Mouse (Mus musculus) liver, embryonic 11.5 days (tissue): Measurements from ENCODE around the gene Glce. TPM values are rescaled to one million over a fixed set of nuclear protein-coding genes. Genes with fewer than 3 reads are reported as not detected.
A peak's percentile ranks its signal among the peaks of the same experiment; 100 is the strongest.

Source experiments
- ATAC-seq: fragments of 200-750 bp; cut with Nextera tagmentation; replicated peaks from 2 replicates; pipeline ENCODE4 v1.8.0; 2017; ENCODE audit warnings: moderate number of reproducible peaks, mild to moderate bottlenecking, moderate TSS enrichment, moderate library complexity; ENCODE audit not compliant: low FRiP score
- DNase-seq: peaks from one replicate; pipeline ENCODE4 v3.0.0-alpha.2; 2017; ENCODE audit warnings: low spot score
- H3K27ac ChIP-seq: fragments of 300-500 bp; sonication (generic); 2 replicates; pipeline ENCODE4 v1.5.1; 2014; ENCODE audit warnings: mild to moderate bottlenecking, low read depth, low read length, control low read depth
- H3K27me3 ChIP-seq: fragments of 300-500 bp; sonication (generic); replicated peaks from 2 replicates; pipeline ENCODE4 v1.6.1; 2014; ENCODE audit warnings: low read length, mixed read lengths; ENCODE audit not compliant: control insufficient read depth, insufficient read depth
- H3K36me3 ChIP-seq: fragments of 300-500 bp; sonication (generic); 2 replicates; pipeline ENCODE4 v1.6.1; 2014; ENCODE audit warnings: mild to moderate bottlenecking, low read length, moderate library complexity, mixed read lengths; ENCODE audit not compliant: control insufficient read depth, insufficient read depth
- H3K4me1 ChIP-seq: fragments of 300-500 bp; sonication (generic); replicated peaks from 2 replicates; pipeline ENCODE4 v1.6.1; 2014; ENCODE audit warnings: low read length, mixed read lengths; ENCODE audit not compliant: control insufficient read depth, insufficient read depth
- H3K4me2 ChIP-seq: fragments of 300-500 bp; sonication (generic); 2 replicates; pipeline ENCODE4 v1.6.1; 2014; ENCODE audit warnings: mild to moderate bottlenecking, control low read depth, moderate library complexity
- H3K4me3 ChIP-seq: fragments of 300-500 bp; sonication (generic); 2 replicates; pipeline ENCODE4 v1.5.1; 2014; ENCODE audit warnings: low read depth, low read length, control low read depth
- H3K9ac ChIP-seq: fragments of 300-500 bp; sonication (generic); 2 replicates; pipeline ENCODE4 v1.6.1; 2014; ENCODE audit warnings: low read depth, low read length, control low read depth
- H3K9me3 ChIP-seq: fragments of 300-500 bp; sonication (generic); 2 replicates; pipeline ENCODE4 v1.6.1; 2016; ENCODE audit warnings: low read length, inconsistent platforms, mixed read lengths; ENCODE audit not compliant: control insufficient read depth
- WGBS: fragments of 180-500 bp; shearing (Covaris S2); extraction: QIAGEN DNeasy Blood & Tissue Kit; methylation state at CpG from one replicate; pipeline ENCODE4 v1.1.7; 2014; 5-methylcytosine and 5-hydroxymethylcytosine counted together
- polyA plus RNA-seq: library from polyadenylated mRNA; unstranded; fragments of >200 nt; fragmentation: Nextera tagmentation; extraction: Ambion mirVana; gene quantifications from 2 replicates; pipeline ENCODE4 v1.2.1, GENCODE M21; 2014

Glce gene
- polyA plus RNA-seq, 1 experiment from 2014 or later = 13.5 TPM

- Histone ChIP-seq H3K9ac (no peak overlapping the region), H3K27me3 (peaks cover 9% of the 10 kb centered on the region), H3K9me3 (no peaks in the 10 kb centered on the region), H3K4me3 (no peak overlapping the region), H3K4me2 (no peak overlapping the region), H3K36me3 (no peaks in the 10 kb centered on the region), H3K4me1 (no peaks in the 10 kb centered on the region), H3K27ac (no peak overlapping the region)
- no peak for ATAC-seq
- no peak for DNase-seq
- WGBS = 86% methylated on average over 3 of the region's 3 CpGs
These were observed 90.2 kb downstream of the Glce start for GRCm38 (mm10) chr9:62032206-62032605.

- H3K4me3 ChIP-seq = no peak overlapping the region
- no peak for DNase-seq
- no peaks in the 10 kb centered on the region for H3K9me3 ChIP-seq
- H3K36me3 ChIP-seq = no peaks in the 10 kb centered on the region
- no peak overlapping the region for H3K9ac ChIP-seq
- no peak overlapping the region for H3K27ac ChIP-seq
- no peak for ATAC-seq
- no peak overlapping the region for H3K4me2 ChIP-seq
- no peaks in the 10 kb centered on the region for H3K4me1 ChIP-seq
- H3K27me3 ChIP-seq = peaks cover 31% of the 10 kb centered on the region
- WGBS = 50% methylated on average over 3 of the region's 3 CpGs
These were observed 94.4 kb downstream of the Glce start for GRCm38 (mm10) chr9:62028072-62028471.

DNA sequence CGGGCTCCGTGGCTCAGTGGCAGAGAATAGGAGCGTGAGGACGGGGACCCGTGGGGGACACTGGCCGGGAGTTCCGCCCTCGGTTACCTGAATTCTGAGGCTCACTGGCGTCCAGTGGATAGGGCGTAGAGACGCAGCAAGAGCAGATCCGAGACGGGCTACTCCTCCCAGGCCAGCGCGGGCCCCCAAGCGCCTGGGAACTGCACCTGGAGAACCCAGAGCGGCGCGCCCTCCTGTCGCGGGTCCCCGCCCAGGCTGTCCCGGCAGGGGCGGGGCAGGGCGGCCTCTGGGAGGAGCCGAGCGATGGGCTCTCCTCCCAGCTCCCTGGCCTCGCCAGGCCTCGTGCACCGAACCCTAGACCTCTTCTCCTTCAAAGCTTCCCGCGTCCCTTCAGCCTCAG is 95.9 kb downstream of the Glce start, which contains the start of gene Paqr5:
Gene Paqr5, minus strand, starts transcription at position 257 of the 400 bp plus-strand sequence.
- 0 out of 2 replicates have a peak within 1 kb of the TSS, but pooled peaks have one; percentile 9 for H3K9ac ChIP-seq
- under 1% methylated on average over 32 of the region's 32 CpGs for WGBS
- peak; percentile 55 for DNase-seq
- peaks cover 31% of the 10 kb centered on the region for H3K27me3 ChIP-seq
- H3K4me2 ChIP-seq = peak within 1 kb of the TSS; percentile 77
- no peaks in the 10 kb centered on the region for H3K9me3 ChIP-seq
- H3K27ac ChIP-seq = no peak within 1 kb of the TSS
- peak within 1 kb of the TSS; percentile 53 for H3K4me3 ChIP-seq
- ATAC-seq = peak; percentile 76
- no peaks in the 10 kb centered on the region for H3K4me1 ChIP-seq
- no peaks in the 10 kb centered on the region for H3K36me3 ChIP-seq

GRCm38 (mm10) chr9:62025056-62025455 is 97.4 kb downstream of the Glce start:
- Histone ChIP-seq H3K9me3 (no peaks in the 10 kb centered on the region), H3K36me3 (no peaks in the 10 kb centered on the region), H3K9ac (no peak overlapping the region), H3K4me2 (no peak overlapping the region), H3K4me1 (no peaks in the 10 kb centered on the region), H3K27ac (no peak overlapping the region), H3K4me3 (no peak overlapping the region), H3K27me3 (peaks cover 28% of the 10 kb centered on the region)
- ATAC-seq (no peak), DNase-seq (no peak)
- WGBS = 52% methylated on average over 5 of the region's 5 CpGs

DNA sequence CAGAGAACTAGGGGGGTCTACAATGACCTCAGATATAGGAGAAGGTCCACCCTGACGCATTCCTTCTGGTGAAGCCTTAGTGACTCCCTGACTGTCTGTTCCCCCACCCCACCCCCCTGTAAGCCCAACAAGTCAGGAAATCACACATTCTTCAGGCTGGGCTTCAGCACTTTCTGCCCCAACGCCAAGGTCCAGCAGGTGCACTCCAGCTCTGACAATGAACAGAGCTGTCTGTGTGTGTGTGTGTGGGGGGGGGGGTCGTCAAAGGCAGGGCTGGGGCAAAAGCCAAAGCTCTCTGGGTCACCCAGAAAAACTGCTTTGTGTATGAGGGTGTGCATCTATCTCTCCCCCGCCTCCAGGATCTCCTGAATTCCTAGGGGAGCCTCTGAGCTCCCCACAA is 98.6 kb downstream of the Glce start:
- Histone ChIP-seq H3K4me3 (no peak overlapping the region), H3K9me3 (no peaks in the 10 kb centered on the region), H3K27ac (no peak overlapping the region), H3K4me1 (no peaks in the 10 kb centered on the region), H3K9ac (no peak overlapping the region), H3K36me3 (no peaks in the 10 kb centered on the region), H3K4me2 (no peak overlapping the region), H3K27me3 (peaks cover 25% of the 10 kb centered on the region)
- ATAC-seq (no peak), DNase-seq (no peak)
- WGBS = 40% methylated on average over 4 of the region's 4 CpGs

GRCm38 (mm10) chr9:62022961-62023680 is 99.3 kb downstream of the Glce start:
- H3K27me3 ChIP-seq = peaks cover 25% of the 10 kb centered on the region
- no peaks in the 10 kb centered on the region for H3K9me3 ChIP-seq
- H3K4me1 ChIP-seq = no peaks in the 10 kb centered on the region
- WGBS = 80% methylated on average over 6 of the region's 6 CpGs
- H3K27ac ChIP-seq = no peak overlapping the region
- no peak overlapping the region for H3K4me3 ChIP-seq
- no peaks in the 10 kb centered on the region for H3K36me3 ChIP-seq
- no peak overlapping the region for H3K4me2 ChIP-seq
- H3K9ac ChIP-seq = no peak overlapping the region
- ATAC-seq (no peak), DNase-seq (no peak)

GRCm38 (mm10) chr9:62021583-62022120 is 100.8 kb downstream of the Glce start:
- Histone ChIP-seq H3K27me3 (peaks cover 17% of the 10 kb centered on the region), H3K4me1 (no peaks in the 10 kb centered on the region), H3K27ac (no peak overlapping the region), H3K9me3 (no peaks in the 10 kb centered on the region), H3K4me3 (no peak overlapping the region), H3K36me3 (no peaks in the 10 kb centered on the region), H3K9ac (no peak overlapping the region), H3K4me2 (no peak overlapping the region)
- ATAC-seq = no peak
- no peak for DNase-seq
- WGBS = 52% methylated on average over 7 of the region's 7 CpGs

DNA sequence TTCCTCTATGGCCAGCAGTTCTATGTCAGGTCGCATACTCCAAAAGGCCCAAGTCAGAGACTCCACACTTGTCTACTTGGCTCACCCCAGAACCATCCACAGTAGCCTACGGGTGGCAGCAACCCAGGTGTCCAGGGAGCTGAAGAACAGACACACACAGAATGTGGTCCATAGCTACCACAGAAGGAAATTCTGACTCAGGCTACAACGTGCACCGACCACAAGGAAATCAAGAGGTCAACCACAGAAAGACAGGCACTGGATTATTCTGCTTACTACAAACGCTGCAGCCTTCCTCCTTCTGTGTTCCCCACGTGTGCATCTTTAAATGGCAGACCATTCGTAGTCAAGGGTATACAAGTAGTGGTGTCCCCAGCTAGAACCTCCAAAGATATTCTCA is 102.2 kb downstream of the Glce start:
- no peaks in the 10 kb centered on the region for H3K9me3 ChIP-seq
- DNase-seq = no peak
- no peak overlapping the region for H3K4me2 ChIP-seq
- H3K4me1 ChIP-seq = no peaks in the 10 kb centered on the region
- H3K36me3 ChIP-seq = no peaks in the 10 kb centered on the region
- H3K4me3 ChIP-seq = no peak overlapping the region
- H3K27ac ChIP-seq = no peak overlapping the region
- no peak for ATAC-seq
- peaks cover 3% of the 10 kb centered on the region for H3K27me3 ChIP-seq
- 45% methylated on average over 7 of the region's 7 CpGs for WGBS
- no peak overlapping the region for H3K9ac ChIP-seq
